Mouse (Mus musculus): Measurements from ENCODE around the gene Arhgdib.

GRCm38 (mm10) chr6:136930677-136931076 lies 11.0 kb downstream of the Arhgdib start:
- no peak for TF ChIP-seq CTCF (IDR thresholded peaks at IDR 0.05; ENCODE audit: borderline replicate concordance, extremely low read depth, insufficient read depth, insufficient read length)
- no peak for TF ChIP-seq POLR2A (IDR thresholded peaks at IDR 0.05; ENCODE audit: borderline replicate concordance, extremely low read depth, insufficient read depth, insufficient read length, poor library complexity, severe bottlenecking)
